Mouse (Mus musculus) heart, postnatal 0 days (tissue): ENCODE data around the gene Saa4.

Source experiments
- CTCF ChIP-seq: IDR thresholded peaks from 2 replicates; pipeline ENCODE4 v1.5.1; 2016; ENCODE audit warnings: antibody characterized with exemption, control low read depth, low read depth
- EP300 ChIP-seq: IDR thresholded peaks from 2 replicates; pipeline ENCODE4 v1.6.1; 2016; ENCODE audit warnings: antibody characterized with exemption, low read depth

- TF ChIP-seq CTCF, result no peak
- no peak for TF ChIP-seq EP300
Measured at GRCm38 (mm10) chr7:46746381-46746780, 14.0 kb upstream of the Saa4 start.
